Mouse (Mus musculus) right cerebral cortex, postnatal 36 days (tissue): ENCODE measurements around the gene Prr15l.

Experiments used
- DNase-seq, 2 experiments: peaks; one replicate each; pipeline ENCODE4 v3.0.0; 2022; ENCODE audit warnings: low spot score in 2 of 2, mixed read lengths in 1 of 2

Prr15l gene

DNA sequence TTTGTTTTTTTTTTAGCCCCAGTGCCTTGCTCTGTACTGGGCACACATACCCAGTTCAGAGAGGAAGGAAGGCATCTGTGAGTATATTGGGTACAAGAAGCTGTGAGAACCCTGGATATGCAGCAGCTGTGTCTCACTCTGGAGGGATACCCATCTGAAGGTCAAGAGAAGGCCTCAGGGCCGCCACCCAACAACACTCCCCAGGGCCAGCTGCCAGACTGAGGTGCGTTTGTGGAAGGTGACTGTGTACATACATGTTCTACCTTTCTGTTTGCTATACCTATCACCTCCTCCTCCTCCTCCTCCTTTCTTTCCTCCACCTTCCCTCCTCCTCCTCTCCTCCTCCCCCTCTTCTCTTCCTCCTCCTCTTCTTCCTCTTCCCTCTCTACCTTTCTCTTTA lies at the start of gene Prr15l:
Gene Prr15l, plus strand, starts transcription at position 17 of the 400 bp plus-strand sequence.
- DNase-seq, result no peak

DNA sequence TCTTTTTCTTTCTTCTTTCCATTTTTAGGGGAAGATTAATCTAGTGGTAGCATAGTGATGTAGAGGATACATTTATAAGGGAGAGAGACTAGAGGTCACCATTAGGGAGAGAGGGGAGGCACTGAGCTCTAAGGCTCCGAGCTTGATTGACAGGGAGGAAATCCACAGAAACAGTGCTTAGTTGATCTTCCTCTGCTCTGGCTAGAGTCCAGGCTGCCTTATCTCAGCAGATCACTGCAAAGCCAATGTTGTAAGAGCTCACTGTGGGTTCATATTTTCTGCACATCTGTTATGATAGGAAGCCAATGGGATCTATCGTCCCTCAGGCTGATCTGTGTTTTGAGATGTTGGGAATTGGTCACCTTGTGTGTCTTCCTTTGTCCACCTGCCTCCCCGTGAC lies 49.2 kb upstream of the Prr15l start:
- DNase-seq, result no peak

DNA sequence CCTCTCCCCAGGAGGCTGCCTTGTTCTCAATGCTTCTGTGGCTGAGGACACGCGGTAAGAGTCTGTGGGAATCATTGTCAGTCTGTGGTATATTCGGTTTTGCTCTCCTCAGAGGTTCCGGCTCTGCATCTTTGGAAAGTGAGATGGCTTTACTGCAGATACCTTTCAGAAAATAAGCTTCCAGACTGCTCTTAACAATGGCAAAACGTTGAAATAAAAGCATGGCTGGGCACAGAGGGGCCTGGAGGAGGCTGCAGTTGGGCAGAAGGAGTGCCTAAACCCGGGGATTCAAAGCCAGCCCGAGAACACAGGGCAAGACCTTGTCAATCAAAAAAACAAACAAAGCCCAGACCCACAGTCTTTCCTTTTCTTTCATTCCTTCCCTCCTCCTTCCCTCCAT lies 48.5 kb upstream of the Prr15l start:
- no peak for DNase-seq

GRCm38 (mm10) chr11:96880296-96880695 lies 47.6 kb upstream of the Prr15l start:
- DNase-seq, result no peak

DNA sequence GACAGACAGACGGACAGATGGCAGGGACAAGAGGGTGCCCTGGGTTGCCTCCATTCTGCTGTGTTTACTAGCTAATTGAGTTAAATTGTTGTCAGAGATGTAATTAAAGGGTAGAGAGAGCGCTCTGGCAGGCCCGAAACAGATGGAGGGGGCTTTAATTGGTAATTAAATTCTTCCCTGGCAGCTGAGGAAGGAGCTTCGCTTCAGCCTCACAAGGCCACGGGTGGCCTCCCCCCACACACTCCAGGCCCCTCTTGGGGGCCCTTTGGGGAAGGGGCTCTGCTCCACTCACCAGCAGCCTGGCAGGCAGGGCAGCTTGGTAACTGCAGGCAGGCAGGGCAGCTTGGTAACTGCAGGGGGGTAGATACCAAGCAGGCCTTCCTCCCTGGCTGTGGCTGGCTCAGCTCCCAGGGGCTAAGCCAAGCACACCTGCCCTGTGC lies 42.0 kb upstream of the Prr15l start:
- DNase-seq, result no peak

DNA sequence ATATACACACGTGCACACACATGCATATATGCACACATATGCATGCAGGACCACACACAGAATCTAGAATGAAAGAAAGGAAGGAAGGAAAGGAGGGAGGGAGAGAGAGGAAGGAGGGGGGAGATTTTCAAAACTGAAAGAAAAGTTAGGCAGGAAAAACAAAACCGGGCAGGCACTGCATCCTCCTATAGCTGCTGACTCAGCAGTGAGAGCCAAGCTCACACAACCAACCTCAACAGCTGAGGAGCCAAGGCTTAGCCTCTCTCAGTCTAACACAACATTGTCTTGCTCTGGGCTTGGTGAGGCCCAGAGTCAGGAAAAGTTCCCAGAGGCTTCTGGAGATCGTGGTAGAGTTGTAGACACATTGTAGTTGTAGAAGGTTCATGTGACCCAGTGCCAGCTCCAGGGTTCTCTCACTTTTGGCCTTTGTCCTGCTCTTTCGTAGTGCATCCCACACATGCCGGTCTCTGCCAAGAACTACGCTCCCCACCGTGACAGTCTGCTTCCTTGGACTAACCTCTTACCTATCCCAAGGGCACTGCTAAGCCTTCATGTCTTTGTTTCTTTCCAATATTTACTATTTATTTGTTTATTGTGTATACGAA lies 40.9 kb upstream of the Prr15l start:
- DNase-seq, result no peak

- DNase-seq, result no peak
These were observed 35.9 kb upstream of the Prr15l start for GRCm38 (mm10) chr11:96891784-96892527.

- DNase-seq, result no peak
These were observed 34.6 kb upstream of the Prr15l start for GRCm38 (mm10) chr11:96893203-96893842.

DNA sequence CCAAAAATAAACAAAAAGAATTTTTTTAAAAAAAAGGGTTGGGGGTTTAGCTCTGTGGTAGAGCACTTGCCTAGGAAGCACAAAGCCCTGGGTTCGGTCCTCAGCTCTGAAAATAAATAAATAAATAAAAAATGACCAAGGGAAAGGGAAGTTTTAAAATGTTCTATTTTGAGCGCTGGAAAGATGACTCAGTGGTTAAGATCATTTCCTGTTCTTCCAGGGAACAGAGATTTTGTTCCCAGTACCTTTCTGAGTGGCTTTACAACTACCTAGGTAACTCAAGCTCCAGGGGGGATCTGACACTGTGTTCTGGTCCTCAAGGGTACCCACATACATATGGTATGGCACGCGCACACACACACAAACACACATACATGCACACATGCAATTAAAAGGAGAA lies 32.0 kb upstream of the Prr15l start:
- no peak for DNase-seq

- DNase-seq, result no peak
These were observed 28.2 kb upstream of the Prr15l start for GRCm38 (mm10) chr11:96899449-96900306.

- DNase-seq, result no peak
These were observed 26.6 kb upstream of the Prr15l start for GRCm38 (mm10) chr11:96901332-96901731.

GRCm38 (mm10) chr11:96902639-96903635 lies 25.0 kb upstream of the Prr15l start:
- no peak for DNase-seq

DNA sequence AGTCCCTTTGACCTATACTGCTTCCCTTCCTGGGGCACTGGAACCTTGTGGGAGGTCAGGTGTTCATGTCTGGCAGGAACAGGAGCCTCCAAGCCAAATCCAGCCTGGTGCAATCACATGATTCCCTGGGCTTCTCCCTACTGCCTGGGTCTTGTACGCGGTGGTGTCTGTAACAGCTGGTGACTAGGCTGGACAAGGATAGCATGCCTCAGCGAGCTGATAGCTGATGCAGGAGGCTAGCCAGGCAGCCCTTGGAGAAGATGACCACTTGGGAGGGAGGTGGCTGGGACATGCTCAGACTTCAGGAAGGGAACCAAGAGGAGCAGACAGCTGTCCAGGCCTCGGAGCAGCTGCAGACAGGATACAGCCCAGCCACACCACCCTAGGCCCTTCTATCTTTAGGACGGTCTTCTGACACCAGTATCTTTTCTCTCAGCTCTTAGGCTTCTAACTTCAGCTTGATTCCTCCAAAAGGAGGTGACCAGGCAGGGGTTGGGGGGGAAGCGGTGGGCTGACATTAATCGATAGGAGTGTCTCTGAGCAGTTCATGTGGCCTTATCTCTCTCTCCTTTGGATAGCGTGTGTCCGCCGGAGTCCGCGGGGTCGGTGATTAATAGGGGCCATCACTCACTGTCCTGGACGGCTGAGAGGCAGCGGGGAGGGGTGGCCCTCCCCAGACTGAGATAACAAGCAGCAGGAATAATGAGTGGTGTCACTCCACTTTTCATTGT lies 21.3 kb upstream of the Prr15l start:
- DNase-seq, result no peak

DNA sequence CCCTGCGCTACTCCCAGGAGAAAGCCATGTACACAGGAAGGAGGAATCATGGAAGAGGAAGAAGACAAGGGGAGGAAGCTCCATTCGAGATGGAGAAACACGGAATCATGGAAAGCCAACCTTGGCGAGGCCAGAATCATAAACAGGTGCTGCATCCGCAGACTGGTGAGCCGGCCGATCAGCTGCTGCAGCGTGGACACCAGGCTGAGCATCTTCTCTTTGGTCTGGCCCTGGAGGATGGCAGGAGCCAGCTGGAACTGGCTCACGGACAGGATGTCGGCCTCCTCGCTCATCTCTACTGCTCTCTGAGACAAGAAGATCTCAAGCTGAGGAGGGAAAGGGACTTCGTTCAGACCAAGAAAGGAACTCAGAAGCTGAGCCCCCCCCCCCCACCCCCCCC lies 19.3 kb upstream of the Prr15l start:
- no peak for DNase-seq

GRCm38 (mm10) chr11:96910003-96910402 lies 17.9 kb upstream of the Prr15l start:
- peak; percentile 62 to 69 for DNase-seq

DNA sequence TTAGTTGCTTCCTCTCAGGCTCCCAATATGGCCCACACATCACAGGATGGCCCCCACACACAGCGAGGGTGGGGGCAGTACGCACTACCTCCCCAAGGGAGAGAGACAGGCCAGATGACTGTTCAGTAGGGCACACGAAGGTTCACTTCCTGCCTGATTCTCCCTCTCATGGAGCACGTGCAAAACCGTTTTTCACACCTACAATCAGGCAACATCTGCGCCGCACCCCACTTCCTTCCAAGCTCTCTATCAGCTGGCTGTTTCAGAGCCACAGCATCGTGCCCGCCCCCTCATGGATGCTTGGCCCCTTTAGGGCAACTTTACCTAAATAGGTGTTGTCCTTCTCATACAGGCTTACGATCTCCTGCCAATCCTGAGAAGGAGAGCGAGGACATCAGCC lies 15.2 kb upstream of the Prr15l start:
- no peak for DNase-seq

GRCm38 (mm10) chr11:96916044-96916884 lies 11.6 kb upstream of the Prr15l start, which contains the start of gene Cdk5rap3:
Cdk5rap3 (minus strand) TSS chr11:96916496.
- DNase-seq, result peak; percentile 98

DNA sequence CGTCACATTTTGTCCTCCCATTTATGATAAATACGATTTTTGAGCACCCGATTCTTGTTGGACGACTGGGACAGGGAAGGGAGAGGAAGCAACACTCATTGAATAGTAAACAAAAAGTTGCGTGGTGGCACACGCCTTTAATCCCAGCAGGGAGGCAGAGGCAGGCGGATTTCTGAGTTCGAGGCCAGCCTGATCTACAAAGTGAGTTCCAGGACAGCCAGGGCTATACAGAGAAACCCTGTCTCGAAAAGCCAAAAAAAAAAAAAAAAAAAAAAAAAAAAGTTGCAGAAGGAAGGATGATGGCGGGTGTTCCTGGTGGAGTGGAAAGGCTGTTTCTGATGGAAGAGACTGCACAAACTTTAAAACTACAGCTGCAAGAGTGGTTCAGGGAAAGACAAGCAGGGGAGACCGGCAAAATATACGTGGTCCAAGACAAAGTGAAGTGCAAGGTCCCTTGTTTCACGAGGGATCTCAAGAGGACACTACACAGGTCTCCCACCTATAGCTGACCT lies 11.0 kb upstream of the Prr15l start:
- no peak for DNase-seq

DNA sequence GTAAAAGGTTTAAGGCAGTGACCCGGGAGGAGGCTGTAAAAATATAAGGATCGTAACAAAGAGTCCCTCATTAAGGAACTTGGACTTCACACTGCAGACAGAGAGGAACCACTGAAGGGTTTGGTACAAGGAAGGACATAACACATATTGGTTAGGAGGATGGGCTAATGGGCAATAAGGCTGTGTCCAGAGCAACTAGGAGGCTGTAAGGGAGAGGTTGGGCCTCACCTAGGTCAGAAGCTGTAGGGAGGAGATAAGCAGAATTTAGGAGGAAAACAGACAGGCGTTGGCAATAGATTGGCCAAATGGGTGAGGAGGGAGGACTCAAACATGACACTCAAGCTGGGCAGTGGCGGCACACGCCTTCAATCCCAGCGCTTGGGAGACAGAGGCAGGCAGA lies 10.5 kb upstream of the Prr15l start:
- no peak for DNase-seq
